ENCODE assay signal across 21 mouse cellular contexts in the genomic region with DNA sequence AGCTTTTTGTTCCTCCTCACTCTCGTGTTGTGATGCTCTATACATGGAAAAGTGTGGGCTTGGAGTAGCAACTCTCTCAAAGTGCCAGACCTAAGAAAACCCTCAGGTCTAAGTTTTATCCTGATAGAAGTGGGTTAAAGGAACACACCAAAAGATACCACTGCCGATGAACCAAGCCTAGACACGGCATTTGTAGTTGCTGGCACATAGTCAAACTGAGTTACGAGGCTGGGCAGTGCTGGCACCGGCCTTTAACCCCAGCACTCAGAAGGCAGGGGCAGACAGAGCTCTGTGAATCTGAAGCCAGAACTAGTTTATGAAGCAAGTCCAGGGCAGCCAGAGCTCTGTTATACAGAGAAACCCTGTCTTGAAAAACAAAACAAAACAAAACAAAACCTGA. TPM values are rescaled to one million over a fixed set of nuclear protein-coding genes. Genes with fewer than 3 reads are reported as not detected.
DNase-seq lines count a peak whose midpoint lies in the region; ATAC-seq lines count a peak whose summit lies in the region.
"Had no signal": no experiment of that assay in that cellular context is flagged by ENCODE, and none has a peak within 500 bp of the region (broad histone marks: within the 10 kb centered on the region; RNA-seq: fewer than 3 reads in every experiment).

No protein-coding gene starts in this region.

- H3K4me2 ChIP-seq in kidney, embryonic 16.5 days (replicated peaks; ENCODE audit: low read depth, low read length): no peak overlapping the region
- H3K4me2 ChIP-seq: embryonic facial prominence, embryonic 13.5 days; forebrain, embryonic 12.5 days; hindbrain, embryonic 13.5 days had no signal

- H3K4me3 ChIP-seq in kidney, embryonic 16.5 days (ENCODE audit: low read length): no peak overlapping the region
- H3K4me3 ChIP-seq: embryonic facial prominence, embryonic 13.5 days; forebrain, embryonic 12.5 days; heart, embryonic 10.5 days; hindbrain, embryonic 13.5 days had no signal

- peak; percentile 40 for DNase-seq in adrenal gland, adult 2 months
- DNase-seq in adrenal gland, adult 8-10 months: no peak
- DNase-seq in kidney, adult 18-20 months: peak; percentile 53
- peak; percentile 85 for DNase-seq in adipocyte (ENCODE audit: low spot score)
- peak; percentile 70 to 85 for DNase-seq in kidney, postnatal 25 days
- no peak for DNase-seq in heart, postnatal 36 days
- DNase-seq: B cell, adult 2 months; cerebellum, adult 18-20 months; cerebellum, adult 9-11 months; cerebellum, postnatal 36 days; gastrocnemius, postnatal 10 days; heart, adult 18-20 months; heart, postnatal 10 days had no signal

- no peak overlapping the region for H3K27ac ChIP-seq in kidney, embryonic 16.5 days (ENCODE audit: low read length)
- H3K27ac ChIP-seq: embryonic facial prominence, embryonic 13.5 days; forebrain, embryonic 12.5 days; heart, embryonic 10.5 days; hindbrain, embryonic 13.5 days had no signal

- intact Hi-C loops in heart, postnatal 36 days (cut with DNase I): no loop called here

- H3K27me3 ChIP-seq in kidney, embryonic 16.5 days (ENCODE audit: insufficient read depth, low read length): no peaks in the 10 kb centered on the region
- H3K27me3 ChIP-seq: embryonic facial prominence, embryonic 13.5 days; forebrain, embryonic 12.5 days; hindbrain, embryonic 13.5 days had no signal

- H3K4me1 ChIP-seq in kidney, embryonic 16.5 days (ENCODE audit: insufficient read depth, low read length): no peaks in the 10 kb centered on the region
- H3K4me1 ChIP-seq: embryonic facial prominence, embryonic 13.5 days; forebrain, embryonic 12.5 days; heart, embryonic 10.5 days; hindbrain, embryonic 13.5 days had no signal

- peaks cover 52% of the 10 kb centered on the region for H3K36me3 ChIP-seq in kidney, embryonic 16.5 days (ENCODE audit: insufficient read depth, low read length)

- WGBS in kidney, embryonic 16.5 days: 75% methylated on average over 5 of the region's 5 CpGs

- ATAC-seq in kidney, embryonic 16.5 days (ENCODE audit: low FRiP score, low TSS enrichment): no peak
- ATAC-seq: CD4-positive, CD25-positive, alpha-beta regulatory T cell, adult 4 months; forebrain, embryonic 16.5 days had no signal

- H3K9ac ChIP-seq in kidney, embryonic 16.5 days (replicated peaks; ENCODE audit: low read length): no peak overlapping the region
- H3K9ac ChIP-seq: embryonic facial prominence, embryonic 13.5 days; forebrain, embryonic 12.5 days; hindbrain, embryonic 13.5 days had no signal

- H3K9me3 ChIP-seq in kidney, embryonic 16.5 days (ENCODE audit: low read length): no peaks in the 10 kb centered on the region
- H3K9me3 ChIP-seq: embryonic facial prominence, embryonic 13.5 days; forebrain, embryonic 12.5 days; G1E; heart, embryonic 10.5 days; hindbrain, embryonic 13.5 days had no signal

RNA-seq across cellular contexts. Expression of gene Tgoln1, which starts 9.1 kb away (rescaled TPM):
- total RNA-seq in adrenal gland, adult 2 months (2021): 100 to 1,000 TPM; 241 to 274 TPM
- 38.9 and 46.0 TPM in 2 replicates for polyA plus RNA-seq in adrenal gland, adult 2 months (2012; rRNA removed)
- 100 to 1,000 TPM; 238 to 271 (median 258) TPM for total RNA-seq in adrenal gland, adult 8-10 months (2022)
- polyA plus RNA-seq in kidney, embryonic 16.5 days (2015; fragmentation: Nextera tagmentation; extraction: Ambion mirVana): 43.3 and 46.3 TPM in 2 replicates
- 10 to 100 TPM; 56.9 to 61.9 TPM for total RNA-seq in heart, postnatal 36 days (2021)

RNA-seq across cellular contexts. Expression of gene Retsat, which starts 9.4 kb away (rescaled TPM):
- total RNA-seq in adrenal gland, adult 2 months (2021): 100 to 1,000 TPM; 390 to 465 TPM
- 96.6 and 123 TPM in 2 replicates for polyA plus RNA-seq in adrenal gland, adult 2 months (2012; rRNA removed)
- total RNA-seq in adrenal gland, adult 8-10 months (2022): 100 to 1,000 TPM; 269 to 371 (median 318) TPM
- 33.8 and 36.0 TPM in 2 replicates for polyA plus RNA-seq in kidney, embryonic 16.5 days (2015; fragmentation: Nextera tagmentation; extraction: Ambion mirVana)
- 100 to 1,000 TPM; 185 to 218 TPM for total RNA-seq in heart, postnatal 36 days (2021)

RNA-seq across cellular contexts. Expression of gene Elmod3, which starts 9.5 kb away (rescaled TPM):
- 10 to 100 TPM; 12.9 to 25.6 TPM for total RNA-seq in adrenal gland, adult 2 months (2021)
- polyA plus RNA-seq in adrenal gland, adult 2 months (2012; rRNA removed): 25.5 and 29.3 TPM in 2 replicates
- 10 to 100 TPM; 19.9 to 35.5 (median 25.5) TPM for total RNA-seq in adrenal gland, adult 8-10 months (2022)
- 18.9 and 19.5 TPM in 2 replicates for polyA plus RNA-seq in kidney, embryonic 16.5 days (2015; fragmentation: Nextera tagmentation; extraction: Ambion mirVana)
- total RNA-seq in heart, postnatal 36 days (2021): 10 to 100 TPM; 13.8 to 20.0 TPM

Comparison
In these comparisons a context has a peak if more than half of its experiments do, and no peak if none do; other contexts are left out.
1. DNase-seq: peak in adrenal gland, adult 2 months (single experiment), kidney, adult 18-20 months (single experiment), adipocyte (single experiment) and kidney, postnatal 25 days (2 of 2); none in adrenal gland, adult 8-10 months (single experiment) and heart, postnatal 36 days (0 of 2).